Mouse (Mus musculus) heart, postnatal 10 days (tissue): Measurements from ENCODE around the gene Wdr3. TPM values are rescaled to one million over a fixed set of nuclear protein-coding genes. Genes with fewer than 3 reads are reported as not detected.

Experiments used
- total RNA-seq, 2 experiments: library from RNA; stranded (reverse); gene quantifications; 2 replicates each; pipeline ENCODE4 v1.2.3; 2021

Gene Wdr3
- total RNA-seq, 2 experiments from 2014 or later: 9.5 to 15.4 TPM

Other genes starting within 250 kb of the Wdr3 start
- gene Gdap2, start within 50 bp of the Wdr3 start, total RNA-seq: 10 to 100 TPM; 14.3 to 16.7 TPM